Mouse (Mus musculus) C2C12 (cell line): ENCODE measurements around the gene Lmtk3.

ENCODE experiments used
- CTCF ChIP-seq: IDR thresholded peaks from one replicate; pipeline ENCODE4 v1.5.1; 2011; ENCODE audit not compliant: control insufficient read depth, insufficient read depth, insufficient read length
- MYOG ChIP-seq: IDR thresholded peaks from one replicate; pipeline ENCODE4 v1.6.1; 2011; ENCODE audit not compliant: control insufficient read depth, insufficient read length; ENCODE audit errors: extremely low read depth

- TF ChIP-seq CTCF (no peak), MYOG (no peak)
These were observed 65.0 kb downstream of the Lmtk3 start for GRCm38 (mm10) chr7:45848447-45849027.
